ENCODE assay signal across 8 mouse cellular contexts in the genomic region with DNA sequence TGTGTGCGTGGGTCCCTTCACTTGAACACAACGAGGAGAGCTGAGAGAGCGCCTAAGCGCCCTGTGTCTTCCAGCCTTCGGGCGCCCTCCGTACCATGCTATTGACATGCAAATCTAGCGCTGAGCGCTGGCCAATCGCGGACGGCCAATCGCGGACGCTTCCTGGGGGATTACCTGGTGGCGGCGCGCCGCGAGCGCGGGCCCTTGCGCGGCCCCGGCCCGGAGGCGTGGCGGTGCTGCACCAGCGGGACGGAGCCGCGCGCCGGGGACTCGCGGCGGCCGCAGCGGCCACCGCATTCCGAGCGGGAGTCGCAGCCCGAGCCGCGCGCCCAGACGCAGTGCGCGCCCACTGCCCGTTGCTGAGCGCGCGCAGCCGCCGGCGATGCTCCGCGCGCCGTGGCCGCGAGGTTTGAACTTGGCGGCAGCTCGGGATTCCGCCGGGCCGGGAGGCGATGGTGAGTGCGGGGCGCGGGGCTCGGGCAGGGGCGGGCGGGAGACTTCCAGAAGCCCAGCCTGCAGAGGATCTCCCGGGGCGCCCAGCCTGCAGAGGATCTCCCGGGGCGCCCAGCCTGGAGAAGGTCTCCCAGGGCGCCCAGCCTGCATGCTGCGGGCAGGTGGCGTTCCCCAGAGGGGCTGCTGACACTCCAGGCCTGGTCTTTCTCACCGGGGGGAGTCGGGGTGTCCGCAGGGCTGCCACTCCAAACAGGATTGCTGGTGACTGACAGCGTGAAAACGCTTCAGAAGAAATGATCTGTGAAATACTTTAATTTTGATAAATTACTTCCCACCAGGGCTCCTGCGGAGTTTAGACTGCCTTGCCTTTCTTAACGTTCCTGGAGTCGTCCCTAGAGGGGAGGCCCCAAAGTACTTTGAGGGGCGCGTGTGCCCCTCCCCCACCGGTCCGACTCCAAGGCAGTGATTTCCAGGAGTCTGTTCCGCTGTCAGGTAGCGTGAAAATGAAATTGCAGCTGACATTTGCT.
DNase-seq lines count a peak whose midpoint lies in the region; ATAC-seq lines count a peak whose summit lies in the region.

No protein-coding gene starts in this region.

- peak overlapping the region; percentile 67 for H3K9ac ChIP-seq in lung, embryonic 15.5 days

- H3K9me3 ChIP-seq in hindbrain, embryonic 10.5 days = no peaks in the 10 kb centered on the region
- no peaks in the 10 kb centered on the region for H3K9me3 ChIP-seq in lung, embryonic 15.5 days

- peak overlapping the region; percentile 85 for H3K4me3 ChIP-seq in hindbrain, embryonic 10.5 days
- peak overlapping the region; percentile 64 for H3K4me3 ChIP-seq in lung, embryonic 15.5 days

- H3K36me3 ChIP-seq in hindbrain, embryonic 10.5 days = no peaks in the 10 kb centered on the region
- no peaks in the 10 kb centered on the region for H3K36me3 ChIP-seq in lung, embryonic 15.5 days

- peak; percentile 93 for ATAC-seq in frontal cortex, adult (ENCODE audit: low TSS enrichment)
- ATAC-seq in lung, embryonic 15.5 days (ENCODE audit: borderline replicate concordance, extremely low read depth, low FRiP score, low TSS enrichment) = peak; percentile 93

- DNase-seq in MN1 (ENCODE audit: low spot score) = peak; percentile 71
- peak; percentile 22 for DNase-seq in cerebellum, adult 8-10 months
- DNase-seq in hindbrain, embryonic 10.5 days (ENCODE audit: low spot score) = peak; percentile 89
- peak; percentile 64 to 69 for DNase-seq in layer of hippocampus, postnatal 10 days (ENCODE audit: low spot score in 2 of 2)
- peak; percentile 68 for DNase-seq in ovary, postnatal 14 days (ENCODE audit: low spot score)
- peak; percentile 69 for DNase-seq in thymus, postnatal 14 days

- H3K27ac ChIP-seq in hindbrain, embryonic 10.5 days = peak overlapping the region; percentile 94
- H3K27ac ChIP-seq in lung, embryonic 15.5 days = peak overlapping the region; percentile 75

- no peaks in the 10 kb centered on the region for H3K27me3 ChIP-seq in hindbrain, embryonic 10.5 days (ENCODE audit: insufficient read depth, poor library complexity, severe bottlenecking)
- no peaks in the 10 kb centered on the region for H3K27me3 ChIP-seq in lung, embryonic 15.5 days

- peaks cover 75% of the 10 kb centered on the region for H3K4me1 ChIP-seq in hindbrain, embryonic 10.5 days (replicated peaks)
- peaks cover 31% of the 10 kb centered on the region for H3K4me1 ChIP-seq in lung, embryonic 15.5 days

- WGBS in hindbrain, embryonic 10.5 days = under 1% methylated on average over 96 of the region's 96 CpGs
- under 1% methylated on average over 88 of the region's 96 CpGs for WGBS in lung, embryonic 15.5 days

- peak overlapping the region; percentile 90 for H3K4me2 ChIP-seq in lung, embryonic 15.5 days

Comparison
In these comparisons a context has a peak if more than half of its experiments do, and no peak if none do; other contexts are left out.
1. Peak in every context shown above with its lines: DNase-seq, ATAC-seq, H3K4me3 ChIP-seq and H3K27ac ChIP-seq.
2. DNase-seq: peak in every context shown above with its lines; median percentile 89 in hindbrain, embryonic 10.5 days; 71 in MN1; 69 in thymus, postnatal 14 days; 68 in ovary, postnatal 14 days; 66 in layer of hippocampus, postnatal 10 days; 22 in cerebellum, adult 8-10 months.